Mouse (Mus musculus): Measurements from ENCODE around the gene Prrt4. TPM values are rescaled to one million over a fixed set of nuclear protein-coding genes. Genes with fewer than 3 reads are reported as not detected.

The Prrt4 gene
- polyA plus RNA-seq (2012; rRNA removed) = 0.01 and 0.05 TPM in 2 replicates

DNA sequence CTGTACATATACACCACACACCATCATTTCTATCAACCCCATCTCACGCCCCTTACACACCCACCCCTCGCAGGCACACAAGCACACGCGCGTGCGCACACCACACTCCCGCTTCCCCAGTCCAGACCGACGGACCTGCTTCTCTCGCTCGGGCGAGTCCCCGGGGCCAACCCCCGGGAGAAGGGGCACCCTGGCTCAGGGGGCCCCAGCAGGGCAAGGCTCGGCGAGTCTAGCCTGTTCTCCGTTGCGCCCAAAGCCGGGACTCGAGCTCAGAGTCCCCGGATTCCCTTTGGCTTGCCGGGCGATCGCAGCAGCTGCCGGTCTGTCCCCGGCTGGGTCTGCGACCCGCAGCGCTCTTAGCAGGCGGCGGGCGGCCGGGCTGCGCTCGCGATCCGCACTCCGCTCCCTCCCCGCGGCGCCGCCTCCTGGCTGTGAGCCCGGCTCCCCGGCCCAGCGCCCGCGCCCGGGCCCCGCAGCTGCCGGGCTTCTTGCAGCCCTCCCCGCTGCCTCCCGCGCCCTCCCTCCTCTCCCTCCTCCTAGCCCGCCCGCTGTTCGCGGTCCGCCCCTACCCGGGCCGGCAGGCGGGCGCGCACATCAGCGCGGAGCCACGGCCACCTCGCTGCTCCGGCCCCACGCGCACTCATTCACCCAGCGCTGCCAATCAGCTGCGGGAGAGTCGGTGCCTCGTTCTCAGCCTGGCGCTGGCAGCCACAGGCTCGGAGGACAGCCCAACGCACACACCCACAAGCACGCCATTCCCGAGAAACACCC is at the start of gene Prrt4:
Gene Prrt4, minus strand, starts transcription at position 697 of the 771 bp plus-strand sequence.

GRCm38 (mm10) chr6:29215881-29216501 is 36.6 kb upstream of the Prrt4 start, which contains the start of gene Impdh1:
Gene Impdh1, minus strand, starts transcription at chr6:29216364.

DNA sequence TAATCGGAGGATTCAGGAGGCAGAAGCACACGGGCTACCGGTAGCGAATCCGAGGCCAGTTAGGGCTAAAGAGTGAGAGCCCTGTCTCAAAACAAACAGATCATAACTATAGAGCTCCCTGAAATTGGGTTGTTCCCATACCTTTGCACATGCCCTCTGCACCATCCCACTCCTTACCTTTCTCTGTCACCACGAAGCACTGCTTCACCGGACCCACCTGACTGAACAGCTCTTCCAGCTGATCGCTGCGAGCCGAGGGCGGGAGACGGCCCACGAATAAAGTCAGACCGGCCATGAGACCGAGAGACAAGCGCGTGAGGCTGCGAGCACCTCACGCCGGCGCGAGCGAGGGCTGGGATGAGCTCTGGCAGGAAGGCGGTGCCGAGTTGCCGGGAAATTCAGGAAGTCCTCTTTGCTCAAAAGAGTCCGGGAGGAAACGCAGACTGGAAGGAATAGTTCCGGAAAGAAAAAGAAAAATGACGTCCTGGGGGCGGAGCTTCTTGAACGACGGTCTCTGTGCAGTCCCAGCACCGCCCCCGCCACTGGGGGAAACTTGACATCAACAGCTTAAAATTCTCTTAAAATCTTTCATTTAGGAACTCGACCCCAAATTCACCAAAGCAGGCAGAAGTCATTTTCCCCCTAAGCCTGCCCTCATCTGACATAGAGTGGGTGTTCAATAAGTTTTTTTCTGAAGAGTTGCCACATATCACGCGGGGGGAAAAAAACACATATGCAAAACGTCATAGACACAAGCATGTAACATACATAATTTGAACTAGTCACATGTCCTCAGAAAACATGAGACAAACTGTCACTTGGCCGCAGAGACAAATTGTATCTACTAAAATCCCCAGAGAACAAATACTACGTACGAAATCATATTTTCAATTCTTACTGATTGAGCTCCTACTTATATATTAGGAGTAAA is 14.8 kb downstream of the Prrt4 start, which contains the start of gene Rbm28:
Gene Rbm28, minus strand, starts transcription at position 693 of the 931 bp plus-strand sequence.

Other genes starting within 250 kb of the Prrt4 start
- not detected in 2 replicates for gene Lep, start 119.4 kb downstream of the Prrt4 start, polyA plus RNA-seq (2012; rRNA removed)
- gene Rbm28, start 14.6 kb downstream of the Prrt4 start, polyA plus RNA-seq (2012; rRNA removed) = 13.5 and 14.6 TPM in 2 replicates
- gene Impdh1, start 36.8 kb upstream of the Prrt4 start, polyA plus RNA-seq (2012; rRNA removed) = 4.4 and 4.9 TPM in 2 replicates
- 10.2 and 12.2 TPM in 2 replicates for gene Hilpda, start 92.9 kb upstream of the Prrt4 start, polyA plus RNA-seq (2012; rRNA removed)
- gene Fam71f2, start 100.0 kb upstream of the Prrt4 start, polyA plus RNA-seq (2012; rRNA removed) = 0.26 and 0.28 TPM in 2 replicates
- gene Fam71f1, start 139.6 kb upstream of the Prrt4 start, polyA plus RNA-seq (2012; rRNA removed) = not detected in 2 replicates
- 52.8 and 56.2 TPM in 2 replicates for gene Calu, start 168.5 kb upstream of the Prrt4 start, polyA plus RNA-seq (2012; rRNA removed)
- not detected in 2 replicates for gene Opn1sw, start 208.9 kb upstream of the Prrt4 start, polyA plus RNA-seq (2012; rRNA removed)
- gene Ccdc136, start 216.7 kb upstream of the Prrt4 start, polyA plus RNA-seq (2012; rRNA removed) = 0.22 and 0.26 TPM in 2 replicates

Data from liver, embryonic 14 days (tissue).